Mouse (Mus musculus): ENCODE measurements around the gene Stk39. TPM values are rescaled to one million over a fixed set of nuclear protein-coding genes. Genes with fewer than 3 reads are reported as not detected.

The Stk39 gene
- polyA plus RNA-seq, 1 experiment from 2014 or later: 21.4 TPM

DNA sequence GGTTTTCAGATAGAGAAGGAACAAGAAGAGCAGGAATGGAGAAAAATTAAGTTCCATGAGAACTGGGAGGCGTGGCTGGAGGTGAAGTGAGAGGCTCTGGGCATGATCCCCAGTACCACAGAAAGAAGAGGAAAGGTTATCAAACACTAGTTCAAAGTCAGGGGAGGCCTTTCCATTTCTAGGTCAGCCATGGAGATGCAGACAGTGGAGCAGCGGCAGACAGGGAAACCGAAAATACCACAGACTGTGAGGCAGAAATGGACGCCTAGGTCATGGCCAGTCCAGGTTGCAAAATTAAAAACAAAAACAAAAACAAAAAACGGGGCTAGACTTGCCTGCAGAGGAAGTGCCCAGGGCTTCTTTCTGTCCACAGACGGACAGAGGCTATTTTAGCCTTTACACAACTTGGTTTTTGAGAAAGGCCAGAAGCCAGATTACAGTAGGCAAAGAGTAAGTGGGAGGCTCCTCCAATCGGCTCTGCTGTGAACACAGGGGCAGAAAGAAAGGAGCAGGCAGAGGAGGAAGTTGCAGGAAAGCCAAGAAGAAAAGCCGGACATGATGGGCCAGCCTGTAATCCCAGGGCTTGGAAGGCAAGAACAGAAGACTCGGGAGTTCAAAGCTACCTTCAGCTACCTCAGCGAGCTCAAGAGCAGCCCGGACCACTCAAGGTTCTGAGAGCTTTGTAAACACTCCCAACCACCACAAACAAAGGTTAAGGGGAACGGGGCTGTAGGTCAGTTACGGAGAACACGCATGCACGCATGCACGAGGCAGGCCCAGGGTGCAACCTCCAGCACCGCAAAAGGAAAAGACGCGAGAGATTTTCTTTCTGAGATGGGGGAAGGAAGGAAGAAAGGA lies 6.6 kb downstream of the Stk39 start:
- Histone ChIP-seq H3K4me3 (ENCODE audit: low read depth, low read length) (no peak overlapping the region), H3K9ac (ENCODE audit: low read depth, low read length) (no peak overlapping the region), H3K27ac (ENCODE audit: low read length) (no peak overlapping the region), H3K36me3 (ENCODE audit: control insufficient read depth, insufficient read depth, low read length) (no peaks in the 10 kb centered on the region), H3K9me3 (replicated peaks; ENCODE audit: control insufficient read depth, low read length, poor library complexity, severe bottlenecking) (no peaks in the 10 kb centered on the region), H3K4me1 (ENCODE audit: control insufficient read depth, insufficient read depth, low read length) (peaks cover 15% of the 10 kb centered on the region), H3K4me2 (ENCODE audit: low read length) (no peak overlapping the region), H3K27me3 (ENCODE audit: control insufficient read depth, insufficient read depth, low read depth, low read length) (no peaks in the 10 kb centered on the region)
- 83% methylated on average over 19 of the region's 19 CpGs for WGBS
- ATAC-seq: no peak

- no peaks in the 10 kb centered on the region for H3K9me3 ChIP-seq (replicated peaks; ENCODE audit: control insufficient read depth, low read length, poor library complexity, severe bottlenecking)
- ATAC-seq: no peak
- H3K9ac ChIP-seq (ENCODE audit: low read depth, low read length): no peak overlapping the region
- no peak overlapping the region for H3K27ac ChIP-seq (ENCODE audit: low read length)
- H3K4me1 ChIP-seq (ENCODE audit: control insufficient read depth, insufficient read depth, low read length): peaks cover 8% of the 10 kb centered on the region
- H3K4me3 ChIP-seq (ENCODE audit: low read depth, low read length): no peak overlapping the region
- no peak overlapping the region for H3K4me2 ChIP-seq (ENCODE audit: low read length)
- H3K36me3 ChIP-seq (ENCODE audit: control insufficient read depth, insufficient read depth, low read length): no peaks in the 10 kb centered on the region
- 96% methylated on average over 4 of the region's 4 CpGs for WGBS
- no peaks in the 10 kb centered on the region for H3K27me3 ChIP-seq (ENCODE audit: control insufficient read depth, insufficient read depth, low read depth, low read length)
Observed at GRCm38 (mm10) chr2:68464456-68464855, 7.6 kb downstream of the Stk39 start.

DNA sequence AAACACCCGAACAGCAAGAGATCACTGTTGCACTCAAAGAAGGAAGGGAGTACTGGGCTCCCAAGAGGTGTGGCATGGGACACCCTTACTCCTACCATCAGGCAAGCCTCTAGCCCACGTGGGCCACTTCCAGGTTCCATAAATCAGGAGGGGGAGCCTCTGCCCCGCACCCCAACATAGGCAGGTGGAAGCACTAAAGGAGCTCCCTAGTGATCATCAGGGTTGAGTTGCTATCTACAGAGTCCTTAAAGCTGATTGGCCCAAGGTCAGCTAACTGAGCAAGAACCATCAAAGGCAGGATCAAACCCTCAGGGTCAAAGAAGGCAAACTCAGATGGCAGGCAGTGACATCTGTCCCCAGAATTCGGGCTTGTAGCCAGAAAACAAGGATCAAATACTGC lies 8.3 kb downstream of the Stk39 start:
- Histone ChIP-seq H3K27ac (ENCODE audit: low read length) (no peak overlapping the region), H3K4me3 (ENCODE audit: low read depth, low read length) (no peak overlapping the region), H3K9me3 (replicated peaks; ENCODE audit: control insufficient read depth, low read length, poor library complexity, severe bottlenecking) (no peaks in the 10 kb centered on the region), H3K9ac (ENCODE audit: low read depth, low read length) (no peak overlapping the region), H3K36me3 (ENCODE audit: control insufficient read depth, insufficient read depth, low read length) (no peaks in the 10 kb centered on the region), H3K27me3 (ENCODE audit: control insufficient read depth, insufficient read depth, low read depth, low read length) (no peaks in the 10 kb centered on the region), H3K4me2 (ENCODE audit: low read length) (no peak overlapping the region), H3K4me1 (ENCODE audit: control insufficient read depth, insufficient read depth, low read length) (peaks cover 5% of the 10 kb centered on the region)
- WGBS: 86% methylated on average over 4 of the region's 4 CpGs
- ATAC-seq: no peak

DNA sequence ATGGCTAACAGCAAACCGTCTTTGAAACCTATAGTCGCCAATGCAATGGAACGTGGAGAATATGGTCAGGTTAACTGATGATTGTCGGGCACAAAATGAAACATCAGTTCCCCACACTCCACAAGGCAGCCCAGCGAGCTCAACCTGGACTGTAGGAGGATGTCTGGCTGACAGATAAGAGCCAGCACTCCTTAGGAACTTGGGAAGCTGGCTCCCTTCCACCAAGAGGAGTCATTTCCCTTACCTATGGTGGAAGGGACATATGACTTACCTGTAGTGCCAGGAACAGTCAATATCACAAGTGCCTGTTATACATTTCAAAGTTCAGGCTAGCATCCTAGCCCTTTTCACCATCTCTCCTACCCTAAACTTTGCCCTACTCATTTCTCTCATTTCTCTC lies 14.0 kb downstream of the Stk39 start:
- no peaks in the 10 kb centered on the region for H3K4me1 ChIP-seq (ENCODE audit: control insufficient read depth, insufficient read depth, low read length)
- no peak for ATAC-seq
- no peak overlapping the region for H3K4me2 ChIP-seq (ENCODE audit: low read length)
- H3K27me3 ChIP-seq (ENCODE audit: control insufficient read depth, insufficient read depth, low read depth, low read length): no peaks in the 10 kb centered on the region
- H3K36me3 ChIP-seq (ENCODE audit: control insufficient read depth, insufficient read depth, low read length): no peaks in the 10 kb centered on the region
- no peaks in the 10 kb centered on the region for H3K9me3 ChIP-seq (replicated peaks; ENCODE audit: control insufficient read depth, low read length, poor library complexity, severe bottlenecking)
- H3K27ac ChIP-seq (ENCODE audit: low read length): no peak overlapping the region
- H3K4me3 ChIP-seq (ENCODE audit: low read depth, low read length): no peak overlapping the region
- no peak overlapping the region for H3K9ac ChIP-seq (ENCODE audit: low read depth, low read length)
- 94% methylated on average over 5 of the region's 5 CpGs for WGBS

GRCm38 (mm10) chr2:68457455-68458032 lies 14.5 kb downstream of the Stk39 start:
- ATAC-seq: no peak
- H3K4me3 ChIP-seq (ENCODE audit: low read depth, low read length): no peak overlapping the region
- H3K27me3 ChIP-seq (ENCODE audit: control insufficient read depth, insufficient read depth, low read depth, low read length): no peaks in the 10 kb centered on the region
- H3K9ac ChIP-seq (ENCODE audit: low read depth, low read length): no peak overlapping the region
- H3K36me3 ChIP-seq (ENCODE audit: control insufficient read depth, insufficient read depth, low read length): no peaks in the 10 kb centered on the region
- H3K9me3 ChIP-seq (replicated peaks; ENCODE audit: control insufficient read depth, low read length, poor library complexity, severe bottlenecking): no peaks in the 10 kb centered on the region
- no peaks in the 10 kb centered on the region for H3K4me1 ChIP-seq (ENCODE audit: control insufficient read depth, insufficient read depth, low read length)
- H3K27ac ChIP-seq (ENCODE audit: low read length): no peak overlapping the region
- no peak overlapping the region for H3K4me2 ChIP-seq (ENCODE audit: low read length)
- WGBS: 92% methylated on average over 6 of the region's 6 CpGs

GRCm38 (mm10) chr2:68456899-68457298 lies 15.2 kb downstream of the Stk39 start:
- H3K27ac ChIP-seq (ENCODE audit: low read length): no peak overlapping the region
- no peak overlapping the region for H3K4me3 ChIP-seq (ENCODE audit: low read depth, low read length)
- no peaks in the 10 kb centered on the region for H3K4me1 ChIP-seq (ENCODE audit: control insufficient read depth, insufficient read depth, low read length)
- no peaks in the 10 kb centered on the region for H3K9me3 ChIP-seq (replicated peaks; ENCODE audit: control insufficient read depth, low read length, poor library complexity, severe bottlenecking)
- no peaks in the 10 kb centered on the region for H3K36me3 ChIP-seq (ENCODE audit: control insufficient read depth, insufficient read depth, low read length)
- 85% methylated on average over 6 of the region's 6 CpGs for WGBS
- H3K27me3 ChIP-seq (ENCODE audit: control insufficient read depth, insufficient read depth, low read depth, low read length): no peaks in the 10 kb centered on the region
- H3K9ac ChIP-seq (ENCODE audit: low read depth, low read length): no peak overlapping the region
- no peak for ATAC-seq
- no peak overlapping the region for H3K4me2 ChIP-seq (ENCODE audit: low read length)

- Histone ChIP-seq H3K4me3 (ENCODE audit: low read depth, low read length) (no peak overlapping the region), H3K9ac (ENCODE audit: low read depth, low read length) (no peak overlapping the region), H3K4me2 (ENCODE audit: low read length) (no peak overlapping the region), H3K36me3 (ENCODE audit: control insufficient read depth, insufficient read depth, low read length) (0 out of 2 replicates have a peak, but pooled peaks cover 3% of the 10 kb centered on the region), H3K27me3 (ENCODE audit: control insufficient read depth, insufficient read depth, low read depth, low read length) (no peaks in the 10 kb centered on the region), H3K9me3 (replicated peaks; ENCODE audit: control insufficient read depth, low read length, poor library complexity, severe bottlenecking) (no peaks in the 10 kb centered on the region), H3K4me1 (ENCODE audit: control insufficient read depth, insufficient read depth, low read length) (no peaks in the 10 kb centered on the region), H3K27ac (ENCODE audit: low read length) (no peak overlapping the region)
- 88% methylated on average over 4 of the region's 4 CpGs for WGBS
- no peak for ATAC-seq
Observed at GRCm38 (mm10) chr2:68452379-68452778, 19.7 kb downstream of the Stk39 start.

DNA sequence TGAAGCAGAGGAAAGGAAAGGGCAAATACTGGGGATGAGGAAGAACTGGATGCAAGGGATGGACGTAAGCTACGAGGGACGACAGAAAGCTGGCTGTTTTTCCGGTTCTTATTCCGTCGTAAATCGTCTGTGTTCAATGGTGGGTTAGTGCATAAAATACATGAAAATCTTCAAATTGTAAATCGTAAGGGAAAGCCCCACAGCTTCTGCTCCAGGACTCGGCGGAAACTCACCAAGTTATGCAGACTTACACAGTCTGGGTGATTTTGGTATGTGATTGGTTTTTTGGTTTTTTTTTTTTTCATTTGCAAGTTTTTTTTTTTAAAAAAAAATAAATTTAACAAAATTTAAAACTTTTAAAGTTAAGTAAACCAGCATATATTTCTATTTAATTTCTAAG lies 24.0 kb downstream of the Stk39 start:
- Histone ChIP-seq H3K4me3 (ENCODE audit: low read depth, low read length) (no peak overlapping the region), H3K27me3 (ENCODE audit: control insufficient read depth, insufficient read depth, low read depth, low read length) (no peaks in the 10 kb centered on the region), H3K9ac (ENCODE audit: low read depth, low read length) (no peak overlapping the region), H3K9me3 (replicated peaks; ENCODE audit: control insufficient read depth, low read length, poor library complexity, severe bottlenecking) (no peaks in the 10 kb centered on the region), H3K36me3 (ENCODE audit: control insufficient read depth, insufficient read depth, low read length) (0 out of 2 replicates have a peak, but pooled peaks cover 3% of the 10 kb centered on the region), H3K27ac (ENCODE audit: low read length) (no peak overlapping the region), H3K4me2 (ENCODE audit: low read length) (no peak overlapping the region), H3K4me1 (ENCODE audit: control insufficient read depth, insufficient read depth, low read length) (no peaks in the 10 kb centered on the region)
- 95% methylated on average over 10 of the region's 10 CpGs for WGBS
- no peak for ATAC-seq

DNA sequence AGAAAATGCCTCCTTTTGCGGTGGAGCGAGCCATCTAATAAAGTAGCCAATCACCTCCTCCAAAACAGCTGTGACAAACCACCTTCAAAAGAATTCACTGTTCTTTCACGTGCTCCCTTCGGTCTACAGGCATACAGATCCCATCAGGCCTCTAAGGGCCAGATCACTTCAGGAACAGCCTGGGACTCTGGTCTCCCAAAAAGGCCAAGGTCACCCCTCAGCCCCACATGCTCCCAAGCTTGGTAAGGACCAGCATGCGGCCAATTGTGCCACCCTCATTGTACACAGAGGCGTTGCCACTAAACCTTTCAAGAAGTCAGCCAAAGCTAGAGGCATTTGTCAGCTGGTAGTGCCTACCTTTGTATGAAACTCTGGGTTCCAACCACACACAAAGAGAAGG lies 28.9 kb downstream of the Stk39 start:
- Histone ChIP-seq H3K9me3 (replicated peaks; ENCODE audit: control insufficient read depth, low read length, poor library complexity, severe bottlenecking) (no peaks in the 10 kb centered on the region), H3K27ac (ENCODE audit: low read length) (no peak overlapping the region), H3K4me2 (ENCODE audit: low read length) (no peak overlapping the region), H3K27me3 (ENCODE audit: control insufficient read depth, insufficient read depth, low read depth, low read length) (no peaks in the 10 kb centered on the region), H3K36me3 (ENCODE audit: control insufficient read depth, insufficient read depth, low read length) (0 out of 2 replicates have a peak, but pooled peaks cover 3% of the 10 kb centered on the region), H3K4me3 (ENCODE audit: low read depth, low read length) (no peak overlapping the region), H3K9ac (ENCODE audit: low read depth, low read length) (no peak overlapping the region), H3K4me1 (ENCODE audit: control insufficient read depth, insufficient read depth, low read length) (peaks cover 5% of the 10 kb centered on the region; the same call in 1 of the 2 replicates)
- no peak for ATAC-seq
- 66% methylated on average over 6 of the region's 6 CpGs for WGBS

Data from midbrain, embryonic 16.5 days (tissue).